Mouse (Mus musculus): Measurements from ENCODE around the gene Lats2. TPM values are rescaled to one million over a fixed set of nuclear protein-coding genes. Genes with fewer than 3 reads are reported as not detected.
A peak's percentile ranks its signal among the peaks of the same experiment; 100 is the strongest.

Gene Lats2
- polyA plus RNA-seq, 1 experiment from 2014 or later: 23.9 TPM

GRCm38 (mm10) chr14:57746001-57746771, 12.0 kb downstream of the Lats2 start, which contains the start of gene Gm49361:
TSS of gene Gm49361 (minus strand) at chr14:57746103.
- Histone ChIP-seq H3K4me1 (ENCODE audit: control insufficient read depth, insufficient read depth, low read length) (peaks cover 18% of the 10 kb centered on the region), H3K9ac (ENCODE audit: low read depth, low read length) (peak within 1 kb of the TSS; percentile 99), H3K27ac (replicated peaks; ENCODE audit: low read depth, low read length) (peak within 1 kb of the TSS; percentile 94), H3K4me2 (ENCODE audit: low read depth, low read length) (peak within 1 kb of the TSS; percentile 74), H3K4me3 (ENCODE audit: low read depth, low read length) (peak within 1 kb of the TSS; percentile 97), H3K36me3 (ENCODE audit: control insufficient read depth, insufficient read depth, low read length) (no peaks in the 10 kb centered on the region), H3K27me3 (replicated peaks; ENCODE audit: control insufficient read depth, insufficient read depth, low read length) (no peaks in the 10 kb centered on the region), H3K9me3 (ENCODE audit: control insufficient read depth, low read length) (no peaks in the 10 kb centered on the region)
- DNase-seq (ENCODE audit: low spot score) (peak; percentile 95), ATAC-seq (ENCODE audit: low read depth) (peak; percentile 91)
- under 1% methylated on average over 30 of the region's 68 CpGs for WGBS

- Histone ChIP-seq H3K9me3 (ENCODE audit: control insufficient read depth, low read length) (no peaks in the 10 kb centered on the region), H3K27ac (replicated peaks; ENCODE audit: low read depth, low read length) (peak overlapping the region; percentile 94), H3K4me1 (ENCODE audit: control insufficient read depth, insufficient read depth, low read length) (peaks cover 21% of the 10 kb centered on the region), H3K27me3 (replicated peaks; ENCODE audit: control insufficient read depth, insufficient read depth, low read length) (no peaks in the 10 kb centered on the region), H3K4me2 (ENCODE audit: low read depth, low read length) (peak overlapping the region; percentile 74), H3K4me3 (ENCODE audit: low read depth, low read length) (peak overlapping the region; percentile 97), H3K36me3 (ENCODE audit: control insufficient read depth, insufficient read depth, low read length) (no peaks in the 10 kb centered on the region), H3K9ac (ENCODE audit: low read depth, low read length) (peak overlapping the region; percentile 99)
- peak; percentile 66 for ATAC-seq (ENCODE audit: low read depth)
- WGBS: under 1% methylated on average over 35 of the region's 103 CpGs
- DNase-seq (ENCODE audit: low spot score): peak; percentile 30
Observed at GRCm38 (mm10) chr14:57745291-57745969, 12.8 kb downstream of the Lats2 start.

- Histone ChIP-seq H3K4me3 (ENCODE audit: low read depth, low read length) (peak overlapping the region; percentile 97), H3K4me1 (ENCODE audit: control insufficient read depth, insufficient read depth, low read length) (peaks cover 21% of the 10 kb centered on the region), H3K4me2 (ENCODE audit: low read depth, low read length) (peak overlapping the region; percentile 74), H3K9ac (ENCODE audit: low read depth, low read length) (peak overlapping the region; percentile 99), H3K36me3 (ENCODE audit: control insufficient read depth, insufficient read depth, low read length) (no peaks in the 10 kb centered on the region), H3K27me3 (replicated peaks; ENCODE audit: control insufficient read depth, insufficient read depth, low read length) (no peaks in the 10 kb centered on the region), H3K9me3 (ENCODE audit: control insufficient read depth, low read length) (no peaks in the 10 kb centered on the region), H3K27ac (replicated peaks; ENCODE audit: low read depth, low read length) (peak overlapping the region; percentile 94)
- DNase-seq (ENCODE audit: low spot score) (peak; percentile 76), ATAC-seq (ENCODE audit: low read depth) (no peak)
- WGBS: under 1% methylated on average over 8 of the region's 8 CpGs
Observed at GRCm38 (mm10) chr14:57744547-57744946, 13.6 kb downstream of the Lats2 start.

DNA sequence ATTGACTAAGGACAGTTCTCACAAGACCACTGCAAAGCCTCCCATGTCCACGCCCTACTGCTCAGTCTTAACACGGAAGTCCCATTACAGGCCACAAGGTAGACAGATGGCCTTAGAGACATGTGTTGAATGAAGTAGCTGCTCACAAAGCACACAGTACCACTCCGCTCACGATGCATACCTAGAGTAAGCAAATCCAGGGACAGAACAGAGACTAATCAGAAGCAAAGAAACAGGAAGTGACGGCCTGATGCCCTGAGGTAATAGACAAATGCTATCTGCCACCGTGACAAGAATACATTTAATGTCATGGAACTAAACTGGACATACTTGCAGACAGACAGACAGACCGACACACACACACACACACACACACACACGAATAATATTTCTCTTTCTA, 17.5 kb downstream of the Lats2 start:
- Histone ChIP-seq H3K36me3 (ENCODE audit: control insufficient read depth, insufficient read depth, low read length) (no peaks in the 10 kb centered on the region), H3K4me1 (ENCODE audit: control insufficient read depth, insufficient read depth, low read length) (peaks cover 28% of the 10 kb centered on the region), H3K4me2 (ENCODE audit: low read depth, low read length) (no peak overlapping the region), H3K27me3 (replicated peaks; ENCODE audit: control insufficient read depth, insufficient read depth, low read length) (no peaks in the 10 kb centered on the region), H3K9me3 (ENCODE audit: control insufficient read depth, low read length) (no peaks in the 10 kb centered on the region), H3K9ac (ENCODE audit: low read depth, low read length) (no peak overlapping the region), H3K4me3 (ENCODE audit: low read depth, low read length) (no peak overlapping the region), H3K27ac (replicated peaks; ENCODE audit: low read depth, low read length) (no peak overlapping the region)
- DNase-seq (ENCODE audit: low spot score): no peak
- 62% methylated on average over 8 of the region's 8 CpGs for WGBS
- no peak for ATAC-seq (ENCODE audit: low read depth)

DNA sequence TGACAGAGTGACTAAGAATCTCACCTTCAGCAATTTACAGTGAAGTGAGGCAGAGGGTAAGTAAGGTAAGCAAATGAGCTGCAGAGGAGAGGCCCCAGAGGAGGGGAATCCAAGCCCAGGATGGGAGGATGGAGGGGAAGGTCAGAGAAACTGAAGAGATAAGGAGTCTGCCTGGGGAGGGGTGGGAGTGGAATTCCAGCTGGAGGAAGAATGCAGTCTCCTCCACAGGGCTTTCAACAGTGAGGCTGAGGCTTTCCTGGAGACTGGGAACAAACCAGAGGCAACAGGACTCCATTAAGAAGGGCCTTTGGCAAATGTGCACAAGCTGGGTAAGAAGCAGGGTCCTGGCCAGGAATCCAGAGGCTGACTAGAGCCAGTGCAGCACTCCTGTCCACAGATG, 21.1 kb downstream of the Lats2 start:
- Histone ChIP-seq H3K9me3 (ENCODE audit: control insufficient read depth, low read length) (no peaks in the 10 kb centered on the region), H3K4me3 (ENCODE audit: low read depth, low read length) (no peak overlapping the region), H3K36me3 (ENCODE audit: control insufficient read depth, insufficient read depth, low read length) (peaks cover 12% of the 10 kb centered on the region; the same call in 1 of the 2 replicates), H3K27me3 (replicated peaks; ENCODE audit: control insufficient read depth, insufficient read depth, low read length) (no peaks in the 10 kb centered on the region), H3K27ac (replicated peaks; ENCODE audit: low read depth, low read length) (no peak overlapping the region), H3K4me1 (ENCODE audit: control insufficient read depth, insufficient read depth, low read length) (peaks cover 37% of the 10 kb centered on the region), H3K9ac (ENCODE audit: low read depth, low read length) (no peak overlapping the region), H3K4me2 (ENCODE audit: low read depth, low read length) (no peak overlapping the region)
- no peak for ATAC-seq (ENCODE audit: low read depth)
- no peak for DNase-seq (ENCODE audit: low spot score)

- Histone ChIP-seq H3K4me3 (ENCODE audit: low read depth, low read length) (no peak overlapping the region), H3K27ac (replicated peaks; ENCODE audit: low read depth, low read length) (no peak overlapping the region), H3K36me3 (ENCODE audit: control insufficient read depth, insufficient read depth, low read length) (peaks cover 16% of the 10 kb centered on the region; the same call in 1 of the 2 replicates), H3K27me3 (replicated peaks; ENCODE audit: control insufficient read depth, insufficient read depth, low read length) (no peaks in the 10 kb centered on the region), H3K9me3 (ENCODE audit: control insufficient read depth, low read length) (no peaks in the 10 kb centered on the region), H3K9ac (ENCODE audit: low read depth, low read length) (no peak overlapping the region), H3K4me2 (ENCODE audit: low read depth, low read length) (no peak overlapping the region), H3K4me1 (ENCODE audit: control insufficient read depth, insufficient read depth, low read length) (peaks cover 36% of the 10 kb centered on the region)
- 48% methylated on average over 4 of the region's 4 CpGs for WGBS
- ATAC-seq (ENCODE audit: low read depth) (no peak), DNase-seq (ENCODE audit: low spot score) (peak; percentile 61)
Observed at GRCm38 (mm10) chr14:57736141-57736540, 22.0 kb downstream of the Lats2 start.

GRCm38 (mm10) chr14:57732668-57733293, 25.4 kb downstream of the Lats2 start:
- Histone ChIP-seq H3K4me2 (ENCODE audit: low read depth, low read length) (no peak overlapping the region), H3K4me1 (ENCODE audit: control insufficient read depth, insufficient read depth, low read length) (peaks cover 45% of the 10 kb centered on the region), H3K9me3 (ENCODE audit: control insufficient read depth, low read length) (no peaks in the 10 kb centered on the region), H3K36me3 (ENCODE audit: control insufficient read depth, insufficient read depth, low read length) (peaks cover 20% of the 10 kb centered on the region; the same call in 1 of the 2 replicates), H3K27me3 (replicated peaks; ENCODE audit: control insufficient read depth, insufficient read depth, low read length) (no peaks in the 10 kb centered on the region), H3K9ac (ENCODE audit: low read depth, low read length) (no peak overlapping the region), H3K27ac (replicated peaks; ENCODE audit: low read depth, low read length) (peak overlapping the region; percentile 54; the same call in 1 of the 2 replicates), H3K4me3 (ENCODE audit: low read depth, low read length) (no peak overlapping the region)
- DNase-seq (ENCODE audit: low spot score) (peak; percentile 9), ATAC-seq (ENCODE audit: low read depth) (no peak)
- WGBS: 42% methylated on average over 6 of the region's 6 CpGs

DNA sequence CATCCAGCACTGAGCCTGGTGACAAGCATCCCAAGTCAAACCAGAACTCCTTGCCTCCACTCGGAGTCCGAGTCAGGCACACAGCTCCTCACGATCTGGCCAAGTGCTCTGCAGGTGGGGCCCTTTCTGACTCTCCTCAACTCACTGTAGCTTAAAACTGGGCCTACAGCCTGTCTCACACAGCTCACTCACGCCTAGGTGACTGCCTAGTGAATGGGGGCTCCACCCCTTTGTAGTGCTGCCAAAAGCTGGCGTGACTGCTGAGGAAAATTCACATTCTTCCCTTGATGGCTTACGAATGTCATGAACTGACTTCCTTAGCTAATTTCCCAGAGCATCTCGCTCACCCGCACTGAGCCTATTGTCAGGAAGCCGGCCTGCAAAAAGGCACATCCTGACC, 27.7 kb downstream of the Lats2 start:
- H3K27me3 ChIP-seq (replicated peaks; ENCODE audit: control insufficient read depth, insufficient read depth, low read length): no peaks in the 10 kb centered on the region
- H3K9me3 ChIP-seq (ENCODE audit: control insufficient read depth, low read length): no peaks in the 10 kb centered on the region
- peak overlapping the region; percentile 37; the same call in 1 of the 2 replicates for H3K9ac ChIP-seq (ENCODE audit: low read depth, low read length)
- no peak overlapping the region for H3K4me3 ChIP-seq (ENCODE audit: low read depth, low read length)
- peaks cover 32% of the 10 kb centered on the region for H3K36me3 ChIP-seq (ENCODE audit: control insufficient read depth, insufficient read depth, low read length)
- H3K4me2 ChIP-seq (ENCODE audit: low read depth, low read length): no peak overlapping the region
- H3K4me1 ChIP-seq (ENCODE audit: control insufficient read depth, insufficient read depth, low read length): peaks cover 36% of the 10 kb centered on the region
- DNase-seq (ENCODE audit: low spot score) (peak; percentile 78), ATAC-seq (ENCODE audit: low read depth) (peak; percentile 61; the same call in 1 of the 2 replicates)
- 29% methylated on average over 9 of the region's 9 CpGs for WGBS
- peak overlapping the region; percentile 75 for H3K27ac ChIP-seq (replicated peaks; ENCODE audit: low read depth, low read length)
